Comparison of ENCODE assay signal across 8 mouse cellular contexts in the genomic region with DNA sequence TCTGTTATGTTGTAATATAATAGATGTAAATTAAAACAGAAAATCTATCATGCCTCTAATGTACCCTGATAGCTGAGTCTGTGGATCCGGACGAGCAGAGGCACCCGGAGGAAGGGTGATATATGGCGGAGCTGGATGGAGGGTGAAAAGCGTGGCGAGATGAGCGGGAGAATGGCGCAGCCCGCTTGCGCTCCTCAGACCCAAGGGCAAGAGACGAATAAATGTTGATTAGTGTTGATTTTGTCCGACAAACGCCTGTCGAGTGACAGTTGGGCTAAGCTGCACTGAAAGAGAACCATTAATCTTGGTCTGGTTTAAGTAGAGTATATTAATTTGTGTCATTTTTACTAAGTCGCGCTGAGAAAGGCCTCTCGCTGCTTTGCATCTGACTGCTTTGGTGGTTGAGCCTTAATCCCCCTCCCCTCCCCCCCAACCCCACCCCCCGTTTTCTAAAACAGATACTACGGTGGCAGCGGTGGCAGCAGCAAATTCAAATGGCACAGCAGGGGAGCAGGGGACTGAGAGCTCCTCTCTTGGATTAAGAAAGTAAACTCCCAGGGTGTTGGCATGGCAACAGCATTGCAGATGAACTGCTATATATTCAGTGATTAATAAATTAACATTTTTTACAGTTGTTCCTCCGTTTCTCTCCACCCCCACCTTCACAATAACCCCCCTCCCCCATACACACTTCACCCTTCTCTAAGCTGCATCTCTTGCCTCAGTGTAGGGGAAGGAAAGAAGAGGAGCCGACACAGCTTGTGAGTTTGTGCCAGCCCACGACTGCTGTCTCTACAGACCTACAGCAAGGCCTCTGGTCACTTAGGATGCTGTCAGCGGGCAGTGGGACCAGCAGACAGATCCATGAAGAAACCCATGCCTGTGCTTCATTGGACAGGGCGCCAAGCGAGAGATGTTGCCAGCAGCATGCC.
DNase-seq lines count a peak whose midpoint lies in the region; ATAC-seq lines count a peak whose summit lies in the region.

No protein-coding gene starts in this region.

- peak overlapping the region; percentile 46 for H3K4me2 ChIP-seq in heart, embryonic 14.5 days (ENCODE audit: low read length)
- peak overlapping the region; percentile 55 for H3K4me2 ChIP-seq in hindbrain, embryonic 14.5 days (replicated peaks)
- peak overlapping the region; percentile 50 for H3K4me2 ChIP-seq in midbrain, embryonic 16.5 days (ENCODE audit: low read length)

- H3K4me3 ChIP-seq in heart, embryonic 14.5 days (ENCODE audit: control insufficient read depth in 1 of 2, insufficient read depth in 1 of 2, low read depth in 1 of 2, low read length in 2 of 2) = peak overlapping the region in 1 of 2 experiments; percentile 12; a peak in 1 of 4 replicates
- H3K4me3 ChIP-seq in hindbrain, embryonic 14.5 days (replicated peaks; ENCODE audit: low read length) = peak overlapping the region; percentile 17
- H3K4me3 ChIP-seq in midbrain, embryonic 16.5 days (ENCODE audit: low read depth, low read length) = peak overlapping the region; percentile 18; the same call in 1 of the 2 replicates

- H3K9ac ChIP-seq in heart, embryonic 14.5 days (ENCODE audit: low read length) = no peak overlapping the region
- peak overlapping the region; percentile 40 for H3K9ac ChIP-seq in hindbrain, embryonic 14.5 days
- peak overlapping the region; percentile 52 for H3K9ac ChIP-seq in midbrain, embryonic 16.5 days (ENCODE audit: low read depth, low read length)

- H3K4me1 ChIP-seq in heart, embryonic 14.5 days (ENCODE audit: control insufficient read depth in 2 of 2, insufficient read depth in 2 of 2, low read length in 2 of 2) = peaks cover 30 to 47% of the 10 kb centered on the region in 2 experiments
- peaks cover 62% of the 10 kb centered on the region for H3K4me1 ChIP-seq in hindbrain, embryonic 14.5 days (replicated peaks; ENCODE audit: control insufficient read depth, insufficient read depth, low read length)
- peaks cover 77% of the 10 kb centered on the region for H3K4me1 ChIP-seq in midbrain, embryonic 16.5 days (ENCODE audit: control insufficient read depth, insufficient read depth, low read length)

- no peak for DNase-seq in heart, postnatal 10 days
- DNase-seq in brain, embryonic 18.5 days (ENCODE audit: low read depth, low spot score) = peak; percentile 63
- DNase-seq in hindbrain, embryonic 14.5 days (ENCODE audit: low spot score) = peak; percentile 76
- no peak for DNase-seq in adrenal gland, postnatal 25 days
- no peak for DNase-seq in testis, postnatal 14 days (ENCODE audit: low spot score)
- no peak for DNase-seq in left cerebral cortex, postnatal 25 days (ENCODE audit: low spot score in 2 of 2)

- peaks cover 10% of the 10 kb centered on the region for H3K36me3 ChIP-seq in heart, embryonic 14.5 days (ENCODE audit: control insufficient read depth, insufficient read depth, low read length)
- H3K36me3 ChIP-seq in hindbrain, embryonic 14.5 days (replicated peaks; ENCODE audit: control insufficient read depth, insufficient read depth) = no peaks in the 10 kb centered on the region
- H3K36me3 ChIP-seq in midbrain, embryonic 16.5 days (ENCODE audit: control insufficient read depth, insufficient read depth, low read length) = no peaks in the 10 kb centered on the region

- intact Hi-C loops in heart, postnatal 10 days (cut with DNase I) = no loop called here
- intact Hi-C loops in left cerebral cortex, postnatal 25 days (cut with DNase I) = no loop called here

- 26% methylated on average over 26 of the region's 26 CpGs for WGBS in heart, embryonic 14.5 days
- 4% methylated on average over 26 of the region's 26 CpGs for WGBS in hindbrain, embryonic 14.5 days
- 1% methylated on average over 26 of the region's 26 CpGs for WGBS in midbrain, embryonic 16.5 days

- no peak for ATAC-seq in heart, embryonic 14.5 days (ENCODE audit: insufficient number of reproducible peaks, insufficient read depth, low FRiP score, low read depth)
- peak; percentile 73 for ATAC-seq in hindbrain, embryonic 14.5 days (ENCODE audit: low FRiP score)
- ATAC-seq in midbrain, embryonic 16.5 days = peak; percentile 66

- no peak overlapping the region for H3K27ac ChIP-seq in heart, embryonic 14.5 days (replicated peaks in 1 of 2; ENCODE audit: control insufficient read depth in 1 of 2, insufficient read depth in 1 of 2, low read depth in 2 of 2, low read length in 2 of 2)
- peak overlapping the region; percentile 81 for H3K27ac ChIP-seq in hindbrain, embryonic 14.5 days
- peak overlapping the region; percentile 79 for H3K27ac ChIP-seq in midbrain, embryonic 16.5 days (ENCODE audit: low read length)

- H3K9me3 ChIP-seq in heart, embryonic 14.5 days (ENCODE audit: control insufficient read depth, low read length) = no peaks in the 10 kb centered on the region
- H3K9me3 ChIP-seq in hindbrain, embryonic 14.5 days (ENCODE audit: control insufficient read depth, low read length) = no peaks in the 10 kb centered on the region
- no peaks in the 10 kb centered on the region for H3K9me3 ChIP-seq in midbrain, embryonic 16.5 days (replicated peaks; ENCODE audit: control insufficient read depth, low read length, poor library complexity, severe bottlenecking)

- no peaks in the 10 kb centered on the region for H3K27me3 ChIP-seq in heart, embryonic 14.5 days (ENCODE audit: control insufficient read depth, insufficient read depth, low read length)
- H3K27me3 ChIP-seq in hindbrain, embryonic 14.5 days (ENCODE audit: control insufficient read depth, insufficient read depth, low read length) = no peaks in the 10 kb centered on the region
- H3K27me3 ChIP-seq in midbrain, embryonic 16.5 days (ENCODE audit: control insufficient read depth, insufficient read depth, low read depth, low read length) = no peaks in the 10 kb centered on the region

Comparison
In these comparisons a context has a peak if more than half of its experiments do, and no peak if none do; other contexts are left out.
1. H3K27ac ChIP-seq: peak in hindbrain, embryonic 14.5 days (single experiment) and midbrain, embryonic 16.5 days (single experiment); none in heart, embryonic 14.5 days (0 of 2).
2. DNase-seq: peak in brain, embryonic 18.5 days (single experiment) and hindbrain, embryonic 14.5 days (single experiment); none in heart, postnatal 10 days (0 of 2), adrenal gland, postnatal 25 days (single experiment), testis, postnatal 14 days (single experiment) and left cerebral cortex, postnatal 25 days (0 of 2).
3. Peak in every context shown above with its lines, with median percentiles within 50 percentile points of each other: H3K4me2 ChIP-seq.